Mouse (Mus musculus) liver, adult (tissue): ENCODE data around the gene Rnf38.

Experiments used
- GATA4 ChIP-seq: IDR thresholded peaks from 2 replicates; pipeline ENCODE4 v1.6.1; 2014; ENCODE audit warnings: mild to moderate bottlenecking, low read length; ENCODE audit not compliant: insufficient replicate concordance

Gene Rnf38

GRCm38 (mm10) chr4:44108297-44108696, 125.3 kb downstream of the Rnf38 start:
- no peak for TF ChIP-seq GATA4

GRCm38 (mm10) chr4:44107339-44107738, 126.2 kb downstream of the Rnf38 start:
- no peak for TF ChIP-seq GATA4

GRCm38 (mm10) chr4:44106297-44106821, 127.2 kb downstream of the Rnf38 start:
- no peak for TF ChIP-seq GATA4

- TF ChIP-seq GATA4 = no peak
Measured at GRCm38 (mm10) chr4:44104195-44104917, 129.2 kb downstream of the Rnf38 start.

GRCm38 (mm10) chr4:44103620-44104019, 130.0 kb downstream of the Rnf38 start:
- no peak for TF ChIP-seq GATA4

DNA sequence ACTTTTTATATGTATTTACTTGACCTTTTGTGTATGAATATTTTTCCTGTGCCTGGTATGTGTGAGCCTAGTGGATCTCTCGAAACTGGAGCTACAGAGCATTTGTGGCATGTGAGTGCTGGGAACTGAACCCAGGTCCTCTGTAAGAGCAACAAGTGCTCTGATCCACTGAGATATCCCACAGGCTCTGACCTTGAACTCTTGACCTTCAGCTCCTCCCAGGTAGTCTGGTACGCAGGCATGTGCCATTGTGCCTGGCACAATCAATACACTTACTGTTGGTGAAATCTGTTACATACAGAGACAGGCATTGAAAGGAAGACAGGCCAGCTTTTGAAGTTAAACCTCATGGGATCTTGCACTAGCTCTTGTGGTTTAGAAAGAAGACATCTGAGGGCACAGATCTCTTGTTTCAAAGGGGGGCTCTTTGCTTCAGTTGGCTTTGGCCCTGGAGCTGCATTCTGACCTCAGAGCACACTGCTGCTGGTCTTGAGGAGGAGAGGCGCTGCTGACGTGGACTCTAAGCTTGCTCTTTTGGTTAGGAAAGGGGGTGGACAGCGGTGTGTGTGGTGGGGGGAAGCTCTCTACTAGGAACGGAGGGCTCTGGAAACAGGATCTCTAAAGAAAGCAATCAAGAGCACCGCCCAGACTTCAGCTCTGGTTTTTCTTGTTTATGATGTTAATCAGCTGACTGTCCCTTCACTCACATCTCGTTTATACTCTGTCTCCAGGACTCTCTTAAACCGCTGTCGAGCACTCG, 135.8 kb downstream of the Rnf38 start:
- no peak for TF ChIP-seq GATA4

GRCm38 (mm10) chr4:44094475-44094874, 139.1 kb downstream of the Rnf38 start:
- no peak for TF ChIP-seq GATA4

DNA sequence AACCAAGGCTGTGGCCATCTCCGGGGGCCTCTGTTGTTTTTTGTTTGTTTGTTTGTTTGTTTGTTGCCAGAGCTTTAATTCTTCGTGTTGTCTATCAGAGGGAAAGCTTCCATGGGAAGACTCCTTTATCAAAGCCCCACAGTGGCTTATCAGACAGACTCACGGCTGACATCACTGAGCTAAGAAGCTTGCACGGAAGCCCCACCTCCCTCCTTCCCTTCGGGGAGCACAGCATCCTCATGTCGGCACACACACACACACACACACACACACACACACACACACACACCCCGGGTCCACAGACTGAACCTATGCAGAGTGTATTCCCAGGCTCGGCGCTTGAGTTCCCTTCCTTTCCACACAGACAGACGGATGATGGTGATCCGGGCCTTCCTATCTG, 141.2 kb downstream of the Rnf38 start:
- no peak for TF ChIP-seq GATA4

DNA sequence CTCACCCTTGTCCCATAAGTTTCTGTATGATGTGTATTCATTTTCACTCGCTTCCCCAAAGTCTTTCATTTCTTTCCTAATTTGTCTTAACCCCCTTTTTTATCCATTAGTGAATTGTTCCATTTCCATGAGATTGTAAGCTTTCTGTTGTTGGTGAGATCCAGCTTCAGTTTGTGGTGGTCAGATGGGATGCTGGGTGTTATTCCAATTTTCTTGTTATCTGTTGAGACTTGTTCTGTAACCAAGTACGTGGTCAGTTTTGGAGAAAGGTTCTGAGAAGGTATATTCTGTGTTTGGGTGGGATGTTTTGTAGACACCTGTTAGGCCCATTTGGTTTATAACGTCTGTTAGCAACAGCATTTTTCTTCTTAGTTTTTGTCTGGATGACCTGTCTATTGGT, 148.0 kb downstream of the Rnf38 start:
- no peak for TF ChIP-seq GATA4

DNA sequence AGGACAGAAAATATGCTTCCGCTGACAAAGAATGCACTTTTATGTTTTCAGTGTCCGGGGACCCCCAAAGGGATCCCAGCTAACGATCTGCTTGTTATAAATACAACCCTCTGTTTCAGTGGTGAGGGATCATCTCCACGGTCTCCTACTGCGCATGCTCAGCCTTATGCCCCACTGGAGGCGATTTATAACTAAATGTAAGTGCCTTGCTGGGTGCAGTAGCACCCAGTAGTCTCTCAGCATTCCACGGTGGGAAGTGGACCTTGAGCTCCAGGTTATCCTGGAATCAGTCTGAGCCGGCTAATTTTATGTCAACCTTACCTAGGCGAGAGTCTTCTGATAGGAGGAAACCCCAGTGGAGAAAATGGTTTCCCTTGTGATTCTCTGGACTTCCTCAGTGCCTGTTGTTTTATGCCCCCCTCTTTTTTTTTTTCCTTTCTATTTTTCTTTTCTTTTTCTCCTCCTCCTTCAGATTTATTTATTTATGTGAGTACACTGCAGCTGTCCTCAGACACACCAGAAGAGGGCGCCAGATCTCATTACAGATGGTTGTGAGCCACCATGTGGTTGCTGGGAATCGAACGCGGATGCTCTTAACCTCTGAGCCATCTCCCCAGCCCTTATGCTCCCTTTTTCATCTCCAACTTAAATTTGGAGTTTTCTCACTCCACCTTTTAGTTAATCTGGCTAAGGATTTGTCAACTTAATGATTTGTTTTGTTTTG, 148.8 kb downstream of the Rnf38 start:
- no peak for TF ChIP-seq GATA4

- TF ChIP-seq GATA4 = no peak
Measured at GRCm38 (mm10) chr4:44083945-44084344, 149.6 kb downstream of the Rnf38 start, which contains the start of gene Gne. Gene Gne (minus strand): TSS chr4:44084177.

GRCm38 (mm10) chr4:44078358-44078933, 155.1 kb downstream of the Rnf38 start:
- TF ChIP-seq GATA4 = no peak
